Mouse (Mus musculus) fibroblast of lung, adult 2 months (primary cell): ENCODE measurements around the gene Rpl29.

Experiments
- DNase-seq: peaks from one replicate; pipeline ENCODE4 v3.0.0-alpha.2; 2011; ENCODE audit warnings: low read depth

Rpl29 gene

DNA sequence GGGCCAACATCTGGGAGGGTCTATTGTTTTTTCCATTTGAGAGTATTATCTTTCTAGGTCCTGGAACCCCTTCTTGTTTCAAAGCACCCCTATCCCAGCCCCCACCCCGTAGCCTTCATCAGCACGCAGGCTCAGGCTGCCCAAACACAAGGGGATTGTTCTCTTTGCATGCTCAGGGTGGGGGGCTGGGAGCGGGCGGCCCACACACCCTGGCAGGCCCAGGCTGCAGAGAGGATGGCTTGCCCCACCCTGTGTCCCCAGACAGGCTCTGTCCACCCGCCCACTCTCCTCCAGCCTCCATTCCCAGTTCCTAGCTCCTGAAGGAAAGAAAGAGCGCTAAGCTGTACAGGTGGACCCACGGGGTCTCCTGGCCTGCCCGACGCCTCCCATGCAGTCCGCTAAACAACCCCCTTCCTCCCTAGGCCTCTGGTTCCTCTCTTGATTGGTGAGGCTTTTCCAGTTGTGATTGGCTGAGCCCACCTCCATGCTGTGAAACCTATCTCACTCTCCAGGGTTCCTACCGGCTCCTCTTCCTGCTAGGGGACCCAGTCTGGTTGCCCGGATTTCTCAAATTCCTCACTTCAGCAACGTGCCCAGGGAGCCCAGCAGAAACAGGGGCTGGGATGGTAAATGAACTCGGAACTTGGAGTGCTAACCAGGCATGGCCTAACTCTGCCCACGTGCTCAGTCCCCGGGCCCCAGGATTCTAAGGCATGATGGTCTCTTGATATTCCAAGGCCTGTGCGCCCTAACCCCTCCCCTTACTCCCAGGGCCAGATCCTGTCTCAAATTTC, 25.8 kb downstream of the Rpl29 start:
- DNase-seq, result no peak

DNA sequence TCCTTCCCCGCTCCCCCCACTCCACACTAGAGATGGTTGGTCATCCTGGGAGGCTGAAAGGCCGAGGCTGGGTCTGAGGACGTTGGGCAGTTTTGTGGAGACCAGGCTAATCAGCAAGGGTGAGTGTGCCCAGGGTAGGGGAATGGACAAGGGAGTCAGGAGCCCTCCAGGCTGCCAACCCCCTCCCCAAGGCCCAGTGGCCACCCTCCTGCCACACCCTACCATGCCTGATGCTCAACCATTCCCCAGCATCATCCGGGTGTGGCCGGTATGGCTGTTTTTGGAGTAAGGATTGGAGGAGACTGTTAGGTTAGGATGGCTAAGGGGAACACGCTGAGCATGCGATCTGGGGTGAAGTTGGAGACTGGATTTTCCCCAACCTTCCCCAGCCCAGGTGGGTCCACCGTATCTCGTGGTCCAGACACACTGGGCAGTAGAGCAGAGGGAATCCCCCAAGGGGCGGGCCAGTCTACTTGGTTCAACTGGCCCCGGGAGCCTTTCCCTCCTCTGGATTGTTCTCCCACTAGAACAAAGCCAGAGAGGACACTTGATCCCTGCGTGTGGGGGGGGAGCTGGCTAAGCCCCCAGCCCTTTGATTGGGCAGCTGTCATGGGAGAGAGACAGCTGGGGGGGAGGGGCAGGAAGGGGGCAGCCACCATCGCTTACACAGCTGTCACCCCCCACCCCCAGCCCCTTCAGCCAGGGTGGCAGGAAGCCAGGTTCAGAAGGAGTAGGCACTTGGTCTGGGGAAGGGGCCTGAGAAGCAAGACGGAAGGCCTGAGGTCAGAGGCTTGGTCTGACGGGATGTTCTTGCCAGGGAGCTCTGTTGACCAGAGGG, 27.3 kb downstream of the Rpl29 start:
- no peak for DNase-seq

DNA sequence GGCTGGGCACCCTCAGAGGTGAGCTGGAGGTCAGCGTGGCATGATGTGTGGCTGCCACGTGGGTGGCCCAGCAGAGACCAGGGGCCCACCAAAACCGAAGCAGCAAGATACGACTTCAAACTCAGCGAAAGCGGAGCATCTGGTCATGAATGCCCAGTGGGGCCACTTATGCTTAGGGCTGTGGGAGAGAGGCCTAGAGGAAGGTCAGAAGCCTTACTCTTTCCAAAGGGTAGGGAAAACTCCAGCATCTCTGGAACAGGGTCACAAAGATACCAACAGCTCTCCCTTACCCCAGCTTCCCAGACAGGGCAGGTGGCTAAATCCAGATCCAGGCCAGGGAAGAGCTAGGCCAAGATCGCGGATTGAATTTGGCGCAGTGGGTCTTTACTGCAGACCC, 27.9 kb downstream of the Rpl29 start:
- no peak for DNase-seq

DNA sequence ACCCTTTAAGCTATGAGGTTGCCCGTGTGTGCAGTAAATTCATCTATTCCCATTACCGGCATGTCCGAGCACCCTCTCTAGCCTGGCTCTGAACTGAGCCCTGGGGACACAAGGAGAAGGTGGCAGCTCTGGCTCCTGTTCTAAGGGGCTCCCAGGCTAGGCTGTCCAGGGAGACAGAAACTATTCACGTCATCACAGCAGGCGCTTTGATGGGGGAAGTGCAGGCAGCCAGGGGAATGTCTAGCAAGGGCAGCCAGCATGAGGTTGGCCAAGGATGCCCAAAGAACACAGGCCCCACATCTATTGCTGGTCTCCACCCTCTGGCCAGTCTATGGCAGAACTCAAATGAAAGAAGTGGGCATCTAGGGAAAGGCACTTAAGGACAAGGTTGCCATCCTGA, 28.7 kb downstream of the Rpl29 start:
- no peak for DNase-seq

DNA sequence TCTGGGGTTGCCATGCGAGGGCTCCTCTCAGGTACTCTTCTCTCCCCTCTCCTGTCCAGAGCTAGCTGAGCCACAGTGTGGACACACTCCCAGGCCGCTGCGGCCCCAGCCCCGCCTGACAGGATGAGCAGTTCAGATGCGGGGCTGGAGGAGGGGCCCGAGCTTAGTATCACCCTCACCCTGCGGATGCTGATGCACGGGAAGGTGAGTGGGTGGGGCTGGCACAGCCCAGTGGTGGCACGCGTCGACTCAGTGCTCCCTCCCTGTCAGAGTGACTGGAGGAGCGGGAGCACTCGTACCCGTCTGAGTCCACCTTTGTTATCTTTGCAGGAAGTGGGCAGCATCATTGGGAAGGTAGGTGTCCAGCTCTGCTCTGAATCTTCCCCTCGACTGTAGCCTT, 30.7 kb downstream of the Rpl29 start:
- DNase-seq, result no peak

DNA sequence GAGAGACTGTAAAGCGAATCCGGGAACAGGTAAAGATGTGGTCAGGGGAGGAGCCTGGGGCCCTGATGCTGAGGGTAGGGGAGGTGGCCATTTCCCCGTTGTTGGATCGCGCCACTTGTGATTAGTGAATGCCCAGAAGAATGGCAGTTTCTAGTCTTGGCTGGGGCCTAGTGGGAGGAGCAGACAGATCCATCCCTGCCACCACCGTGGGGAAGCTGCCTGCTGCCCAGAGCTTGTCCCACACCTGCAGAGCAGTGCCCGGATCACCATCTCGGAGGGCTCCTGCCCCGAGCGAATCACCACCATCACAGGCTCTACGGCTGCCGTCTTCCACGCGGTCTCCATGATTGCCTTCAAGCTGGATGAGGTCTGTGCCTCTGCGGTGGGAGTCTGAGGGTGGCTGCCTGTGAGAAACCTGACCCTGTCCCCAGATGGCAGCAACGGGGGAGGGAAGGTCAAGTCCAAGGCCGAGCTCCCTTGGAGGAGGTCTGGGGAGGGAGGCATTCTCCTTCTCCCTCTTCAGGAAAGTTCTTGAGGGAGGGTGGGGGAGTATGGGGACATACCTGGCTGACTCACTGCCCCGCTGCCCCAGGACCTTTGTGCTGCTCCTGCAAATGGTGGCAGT, 31.3 kb downstream of the Rpl29 start:
- no peak for DNase-seq

DNA sequence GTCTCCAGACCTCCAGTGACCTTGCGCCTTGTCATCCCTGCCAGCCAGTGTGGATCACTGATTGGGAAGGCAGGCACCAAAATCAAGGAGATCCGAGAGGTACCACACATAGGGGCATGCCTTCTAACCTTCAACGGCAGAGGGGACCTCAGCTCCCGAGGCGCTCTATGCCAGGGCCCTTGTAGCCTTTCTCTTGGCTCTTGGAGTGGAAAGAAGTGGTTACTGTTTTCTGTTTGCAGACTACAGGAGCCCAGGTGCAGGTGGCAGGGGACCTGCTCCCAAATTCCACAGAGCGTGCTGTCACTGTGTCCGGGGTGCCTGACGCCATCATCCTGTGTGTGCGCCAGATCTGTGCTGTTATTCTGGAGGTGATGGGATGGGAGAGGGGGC, 31.8 kb downstream of the Rpl29 start:
- no peak for DNase-seq

DNA sequence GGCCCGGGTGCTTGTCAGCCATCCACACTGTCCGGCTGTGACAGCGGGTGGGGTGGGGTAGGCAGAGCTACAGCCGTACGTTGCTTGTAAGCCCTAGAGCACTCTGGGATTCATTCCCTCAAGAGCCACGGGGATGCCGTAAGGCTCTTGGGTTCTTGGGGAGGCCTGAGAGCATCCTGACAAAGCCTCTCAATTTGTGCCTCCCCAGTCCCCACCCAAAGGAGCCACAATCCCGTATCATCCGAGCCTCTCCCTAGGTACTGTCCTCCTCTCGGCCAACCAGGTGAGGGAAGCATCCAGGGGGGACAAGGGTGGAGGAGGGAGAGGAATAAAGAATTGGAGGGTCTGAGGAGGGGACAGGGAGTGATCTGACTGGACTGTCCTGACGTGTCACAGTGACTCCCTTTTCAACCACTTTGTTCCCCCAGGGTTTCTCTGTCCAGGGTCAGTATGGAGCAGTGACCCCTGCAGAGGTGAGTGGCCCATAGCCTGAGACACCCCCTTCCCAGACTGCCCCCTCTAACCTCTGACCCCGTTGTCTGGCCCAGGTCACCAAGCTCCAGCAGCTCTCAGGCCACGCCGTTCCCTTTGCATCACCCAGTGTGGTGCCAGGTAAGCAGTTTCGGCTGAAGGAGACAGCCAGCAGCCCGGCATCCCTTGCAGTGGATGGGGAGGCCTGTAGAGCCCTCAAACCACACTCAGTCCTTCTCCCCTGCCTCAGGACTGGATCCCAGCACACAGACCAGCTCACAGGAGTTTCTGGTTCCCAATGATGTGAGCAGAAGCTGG, 32.6 kb downstream of the Rpl29 start:
- no peak for DNase-seq

DNA sequence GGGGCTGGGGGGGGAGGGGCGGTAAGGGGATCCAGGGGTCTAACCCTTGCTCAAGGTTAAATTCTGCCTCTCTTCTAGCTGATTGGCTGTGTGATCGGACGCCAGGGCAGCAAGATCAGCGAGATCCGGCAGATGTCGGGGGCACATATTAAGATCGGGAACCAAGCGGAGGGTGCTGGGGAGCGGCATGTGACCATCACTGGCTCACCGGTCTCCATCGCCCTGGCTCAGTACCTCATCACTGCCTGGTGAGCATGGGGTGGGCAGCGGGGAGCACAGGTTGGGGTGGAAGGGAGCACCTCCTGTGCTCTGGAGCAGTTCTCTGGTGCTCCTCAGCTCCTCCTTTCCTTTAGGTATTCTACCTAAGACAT, 33.2 kb downstream of the Rpl29 start:
- DNase-seq, result no peak

DNA sequence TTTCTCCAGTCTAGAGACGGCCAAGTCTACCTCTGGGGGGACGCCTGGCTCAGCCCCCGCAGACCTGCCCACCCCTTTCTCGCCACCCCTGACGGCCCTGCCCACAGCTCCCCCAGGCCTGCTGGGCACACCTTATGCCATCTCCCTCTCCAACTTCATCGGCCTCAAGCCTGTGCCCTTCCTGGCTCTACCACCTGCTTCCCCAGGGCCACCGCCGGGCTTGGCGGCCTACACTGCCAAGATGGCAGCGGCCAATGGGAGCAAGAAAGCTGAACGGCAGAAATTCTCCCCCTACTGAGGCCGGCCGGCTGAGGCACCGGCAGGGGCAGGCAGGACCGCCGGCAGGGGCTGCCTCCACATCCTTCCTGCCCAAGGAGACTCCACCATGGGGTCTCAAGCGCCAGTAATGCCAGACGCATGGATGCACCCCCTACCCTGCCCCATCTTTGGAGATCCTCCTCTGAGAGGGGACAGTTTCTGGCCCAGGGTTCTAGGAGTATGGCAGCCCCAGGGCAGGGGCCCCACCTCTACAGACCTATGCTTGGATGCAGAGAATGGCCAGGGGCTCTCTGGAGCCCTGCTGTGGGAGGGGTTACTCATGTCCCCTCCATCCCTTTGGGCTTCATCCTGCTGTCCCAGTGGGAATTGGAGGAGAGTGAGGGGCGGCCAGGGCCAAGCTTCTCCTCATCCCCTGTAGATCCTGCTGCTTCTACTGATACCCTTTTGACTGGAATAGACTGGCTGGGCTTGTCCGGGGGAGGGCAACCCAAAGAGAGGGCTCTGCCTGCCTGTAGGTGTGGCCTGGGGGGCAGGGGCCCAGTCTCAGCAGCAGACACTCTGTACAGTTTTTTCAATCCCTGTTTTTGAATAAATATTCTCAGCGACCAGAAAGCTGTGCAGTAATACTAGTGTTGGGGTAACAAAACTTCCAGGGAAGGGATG, 34.1 kb downstream of the Rpl29 start:
- DNase-seq, result no peak

DNA sequence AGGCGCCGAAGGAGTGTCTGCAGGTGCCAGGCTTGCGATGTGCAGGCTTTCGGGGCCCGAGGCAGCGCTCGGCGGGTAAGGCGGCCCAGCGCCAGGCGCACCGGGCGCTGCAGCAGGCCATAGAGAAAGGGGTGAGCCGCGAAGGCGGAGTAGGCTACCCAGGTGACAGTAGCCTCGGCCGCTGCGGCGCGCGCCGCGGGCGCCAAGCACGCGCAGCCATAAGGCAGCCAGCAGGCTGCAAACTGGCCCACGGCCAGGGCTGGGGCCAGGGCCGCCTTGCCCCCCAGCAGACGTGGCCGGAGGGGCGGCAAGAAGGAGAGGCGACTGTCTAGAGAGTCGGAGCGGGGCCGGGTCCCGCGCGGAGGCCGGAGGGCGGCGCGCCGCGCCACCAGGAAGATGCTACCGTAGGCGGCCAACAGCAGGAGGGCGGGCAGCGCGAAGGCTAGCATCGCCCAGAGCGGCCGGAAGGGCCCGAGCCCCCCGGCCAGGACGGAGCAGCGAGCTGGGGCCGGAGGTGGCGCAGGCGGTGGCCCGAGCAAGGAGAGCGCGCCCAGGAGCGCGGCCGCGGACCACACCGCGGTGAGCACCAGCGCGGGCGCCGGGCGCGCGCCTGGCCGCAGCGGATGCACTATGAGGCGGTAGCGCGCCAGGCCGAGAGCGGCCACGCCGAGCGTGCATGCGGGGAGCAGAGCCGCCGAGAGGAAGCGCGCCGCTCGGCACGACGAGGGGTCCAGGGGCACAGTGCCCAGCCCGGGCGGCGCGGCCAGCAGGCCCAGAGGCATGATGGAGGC, 35.7 kb downstream of the Rpl29 start:
- DNase-seq, result no peak

DNA sequence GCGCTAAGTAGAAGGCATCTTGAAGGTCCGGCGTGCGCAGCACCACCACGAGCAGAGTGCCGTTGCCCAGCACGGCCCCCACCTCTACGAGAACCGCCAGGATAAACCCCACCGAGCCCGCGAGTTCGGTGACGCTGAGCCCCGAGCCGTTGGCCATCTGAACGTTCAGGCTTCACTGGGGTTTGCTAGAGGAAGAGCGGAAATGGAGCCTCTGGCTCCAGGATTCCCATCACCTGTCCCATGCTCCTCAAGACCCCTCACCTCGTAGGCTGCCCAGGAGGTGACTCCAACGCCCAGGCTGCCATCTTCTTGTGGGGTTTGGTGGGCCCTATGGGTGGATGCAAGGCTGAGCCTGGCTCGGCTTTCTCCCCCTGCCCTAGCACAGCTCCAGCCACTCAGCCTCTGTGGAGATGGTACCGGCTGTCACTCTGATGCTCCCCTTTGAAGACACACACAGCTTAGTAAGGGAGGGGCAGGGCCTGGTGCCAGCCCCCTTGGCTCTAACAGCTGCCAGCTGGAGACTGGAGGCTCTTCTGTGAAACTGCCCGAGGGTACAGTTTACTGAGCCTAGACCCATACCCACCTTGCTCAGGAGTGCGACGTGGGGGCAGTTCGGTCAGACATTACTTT, 36.4 kb downstream of the Rpl29 start, which contains the start of gene Gpr62:
Gene Gpr62, minus strand, starts transcription at position 368 of the 630 bp plus-strand sequence.
- DNase-seq, result no peak

DNA sequence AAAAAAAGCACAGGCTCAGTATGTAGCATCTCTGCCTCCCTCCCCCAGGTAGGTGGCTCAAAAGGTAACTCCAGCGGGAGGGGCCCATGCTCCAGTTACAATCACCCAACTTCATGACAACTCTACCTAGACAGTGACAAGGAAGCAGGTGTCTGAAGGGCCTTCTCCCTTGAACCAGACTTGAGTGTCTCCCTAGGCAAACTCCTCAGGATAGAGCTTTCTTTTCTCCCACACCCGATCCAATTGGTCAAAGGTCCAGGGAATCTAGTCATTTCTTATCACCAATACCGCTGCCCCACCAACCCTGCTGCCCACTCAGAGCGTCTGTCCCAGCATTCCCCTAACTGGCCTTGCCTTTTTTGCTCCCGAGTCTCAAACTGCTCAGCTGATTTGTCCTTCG, 37.5 kb downstream of the Rpl29 start:
- DNase-seq, result no peak

DNA sequence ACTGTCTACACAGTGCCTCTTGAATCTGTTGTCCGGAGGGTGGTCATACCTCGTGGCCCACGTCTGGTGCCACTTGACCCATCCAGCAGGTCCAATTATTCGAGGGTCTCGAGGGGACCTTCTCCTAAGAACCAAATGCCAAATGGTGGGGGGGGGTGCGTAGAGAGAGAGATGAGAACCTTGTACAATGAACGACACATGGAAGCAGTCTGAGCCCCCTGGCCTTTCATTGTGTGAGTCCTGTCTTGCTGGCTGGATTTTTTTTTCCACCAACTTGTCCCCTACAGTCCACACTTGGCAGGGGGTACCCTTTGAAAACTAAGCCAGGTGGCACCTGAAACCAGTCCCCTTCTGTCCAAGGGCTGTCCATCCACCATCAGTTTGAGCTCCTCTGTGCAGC, 38.5 kb downstream of the Rpl29 start:
- DNase-seq, result no peak

DNA sequence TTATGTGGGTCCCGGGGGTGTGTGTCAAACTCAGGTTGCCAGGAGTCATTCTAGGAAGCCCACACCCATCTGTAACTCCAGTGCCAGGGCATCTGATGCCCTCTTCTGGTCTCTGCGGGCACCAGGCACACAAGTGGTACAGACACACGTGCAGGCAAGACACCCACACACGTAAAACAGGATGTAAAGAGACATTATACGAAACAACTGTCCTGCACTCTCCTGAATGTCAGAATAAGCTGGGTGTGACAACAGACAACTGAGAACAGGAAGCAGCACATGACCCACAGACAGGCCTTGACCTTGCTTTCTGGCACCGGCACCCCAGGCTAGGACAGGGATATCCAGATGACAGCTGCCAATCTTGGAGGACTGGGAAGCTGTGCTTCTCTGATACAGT, 40.1 kb downstream of the Rpl29 start:
- no peak for DNase-seq

DNA sequence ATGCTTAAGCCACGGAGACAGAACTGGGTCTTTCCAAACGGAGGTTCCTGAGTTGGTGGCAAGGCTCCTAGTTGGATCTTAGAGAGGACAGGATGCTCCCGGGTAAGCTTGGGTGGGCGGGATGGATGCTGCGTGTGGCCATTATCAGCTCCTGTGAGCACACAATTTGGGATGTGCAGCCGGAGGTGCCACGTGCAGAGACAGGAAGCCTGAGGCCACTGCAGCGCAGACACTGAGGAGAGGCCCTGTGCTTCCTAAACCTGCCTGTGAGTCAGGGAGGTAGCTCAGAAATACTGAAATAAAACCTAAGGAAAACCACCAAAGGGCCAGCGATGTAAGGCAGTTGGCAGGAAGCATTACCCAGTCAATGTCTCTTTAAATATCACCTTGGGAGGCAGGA, 40.5 kb downstream of the Rpl29 start:
- DNase-seq, result no peak

DNA sequence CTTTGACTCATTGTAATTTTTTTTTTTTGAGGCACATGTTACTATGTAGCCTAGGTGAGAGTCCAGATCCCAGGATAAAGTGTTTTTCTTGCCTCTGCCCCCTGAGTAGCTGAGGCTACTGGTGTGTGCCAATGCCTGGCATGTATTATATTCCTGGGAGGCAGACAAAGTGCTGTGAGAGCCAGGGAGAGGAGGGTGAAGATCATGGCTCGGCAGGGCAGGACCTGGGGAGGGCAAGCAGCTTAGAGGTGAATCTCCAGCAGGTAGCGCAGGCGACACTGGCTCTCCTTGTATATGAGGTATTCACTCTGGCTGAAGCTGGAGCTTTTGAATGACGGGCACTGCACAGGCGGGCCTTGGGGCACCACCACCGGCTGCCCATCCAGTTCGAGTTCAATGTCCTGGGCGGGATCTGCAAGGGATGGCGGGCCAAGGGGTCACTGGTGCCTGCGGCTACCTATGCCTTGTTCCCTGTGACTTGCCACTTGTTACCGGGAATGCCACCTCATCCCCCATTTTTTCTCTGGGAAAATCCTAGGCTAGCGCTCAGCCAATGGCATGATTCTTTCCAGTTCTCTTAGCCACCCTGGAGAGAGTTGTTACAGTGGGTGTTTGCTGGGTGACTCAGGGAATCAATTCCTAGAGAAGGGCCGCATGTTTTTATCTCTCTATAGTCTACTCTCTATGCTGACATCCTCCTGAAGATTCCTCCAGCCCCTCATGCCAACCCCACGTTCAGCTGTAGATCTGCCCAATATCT, 41.9 kb downstream of the Rpl29 start:
- no peak for DNase-seq

DNA sequence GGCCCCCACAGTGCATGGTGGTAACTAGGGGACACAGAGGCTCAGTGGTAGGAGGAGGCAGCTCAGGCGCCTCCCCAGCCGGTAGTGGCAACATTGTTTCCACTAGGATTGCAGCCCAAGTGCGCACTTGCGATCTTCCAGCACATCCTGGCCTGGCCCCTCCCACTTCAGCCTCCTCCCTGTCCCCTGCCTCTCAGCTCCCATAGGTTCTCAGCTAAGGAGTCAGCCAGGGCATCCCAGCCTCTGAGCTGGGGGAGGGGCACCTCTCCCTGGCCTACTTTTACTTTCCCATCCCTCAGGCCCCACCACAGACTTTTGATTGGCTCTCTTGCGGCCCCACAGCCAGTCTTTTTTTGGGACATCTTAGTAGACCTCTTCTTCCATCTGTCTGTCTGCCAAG, 42.6 kb downstream of the Rpl29 start:
- DNase-seq, result no peak

DNA sequence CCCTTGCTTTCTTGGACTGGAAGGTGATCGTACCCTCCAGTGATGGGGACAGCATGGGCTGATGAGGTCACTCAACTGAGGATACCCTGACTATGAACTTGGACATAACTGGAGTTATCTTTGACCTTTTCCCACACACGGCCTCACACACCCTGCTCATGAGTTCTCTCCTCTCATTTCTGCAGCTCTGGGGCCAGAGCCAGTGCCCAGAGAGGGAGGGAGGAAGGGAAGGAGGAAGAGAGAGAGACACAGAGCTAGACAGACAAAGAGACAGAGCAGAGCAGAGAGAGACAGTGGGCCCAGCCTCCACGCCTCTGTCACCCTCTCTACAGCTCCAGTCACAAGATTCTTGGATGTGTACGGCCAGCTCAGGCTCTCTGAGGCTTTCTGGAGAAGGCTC, 43.1 kb downstream of the Rpl29 start:
- no peak for DNase-seq
